Mouse (Mus musculus) frontal cortex, postnatal 14 days (tissue): Measurements from ENCODE around the gene Mosmo.
A peak's percentile ranks its signal among the peaks of the same experiment; 100 is the strongest.

Experiments
- DNase-seq, 2 experiments: peaks; one replicate each; pipeline ENCODE4 v3.0.0; 2022; ENCODE audit warnings: low spot score in 2 of 2

Gene Mosmo

GRCm38 (mm10) chr7:120677001-120677643, at the start of gene Mosmo:
Mosmo (plus strand) TSS chr7:120677618.
- DNase-seq, result peak; percentile 32 to 55

- DNase-seq, result no peak
Observed at GRCm38 (mm10) chr7:120632518-120632917, 44.9 kb upstream of the Mosmo start.

- no peak for DNase-seq
Observed at GRCm38 (mm10) chr7:120634301-120634700, 43.1 kb upstream of the Mosmo start.

GRCm38 (mm10) chr7:120634711-120635361, 42.6 kb upstream of the Mosmo start, which contains the start of gene Uqcrc2:
Uqcrc2 (plus strand) TSS chr7:120635176.
- DNase-seq, result peak; percentile 70 to 80

GRCm38 (mm10) chr7:120635362-120635781, 42.0 kb upstream of the Mosmo start:
- DNase-seq, result no peak

- DNase-seq, result no peak
Observed at GRCm38 (mm10) chr7:120635821-120636220, 41.6 kb upstream of the Mosmo start.

- no peak for DNase-seq
Observed at GRCm38 (mm10) chr7:120643217-120643616, 34.2 kb upstream of the Mosmo start.

GRCm38 (mm10) chr7:120647849-120648248, 29.6 kb upstream of the Mosmo start:
- no peak for DNase-seq

- no peak for DNase-seq
Observed at GRCm38 (mm10) chr7:120662079-120662478, 15.3 kb upstream of the Mosmo start.

- DNase-seq, result peak; percentile 32 to 75
Observed at GRCm38 (mm10) chr7:120670153-120670875, 7.1 kb upstream of the Mosmo start, which contains the start of gene Pdzd9. Pdzd9 (minus strand) TSS chr7:120670343.

GRCm38 (mm10) chr7:120671271-120671670, 6.1 kb upstream of the Mosmo start:
- DNase-seq, result no peak

GRCm38 (mm10) chr7:120677764-120678531, 530 bp downstream of the Mosmo start:
- peak in 1 of 2 experiments; percentile 31 for DNase-seq

- no peak for DNase-seq
Observed at GRCm38 (mm10) chr7:120679023-120679422, 1.6 kb downstream of the Mosmo start.

GRCm38 (mm10) chr7:120682002-120682401, 4.6 kb downstream of the Mosmo start:
- no peak for DNase-seq

- DNase-seq, result no peak
Observed at GRCm38 (mm10) chr7:120684731-120685161, 7.3 kb downstream of the Mosmo start.

- no peak for DNase-seq
Observed at GRCm38 (mm10) chr7:120685227-120685626, 7.8 kb downstream of the Mosmo start.

- no peak for DNase-seq
Observed at GRCm38 (mm10) chr7:120690634-120691033, 13.2 kb downstream of the Mosmo start.

- DNase-seq, result no peak
Observed at GRCm38 (mm10) chr7:120693831-120694375, 16.5 kb downstream of the Mosmo start.

- DNase-seq, result no peak
Observed at GRCm38 (mm10) chr7:120695196-120695595, 17.8 kb downstream of the Mosmo start.

- no peak for DNase-seq
Observed at GRCm38 (mm10) chr7:120695641-120696040, 18.2 kb downstream of the Mosmo start.

GRCm38 (mm10) chr7:120696331-120696730, 18.9 kb downstream of the Mosmo start:
- DNase-seq, result no peak
